Mouse (Mus musculus) cerebellum, adult (tissue): ENCODE measurements at regions not wholly inside any gene's neighbourhood (a gene's known extent, or its start where the extent isn't known, plus 50 kb on each side); places are given as distances from the start of the nearest gene placed in this dataset.

Experiments
- ATAC-seq: cut with Nextera tagmentation; 2 replicates; pipeline ENCODE4 v1.9.2; 2017; ENCODE audit warnings: mild to moderate bottlenecking, moderate library complexity, mixed read lengths; ENCODE audit not compliant: insufficient number of reproducible peaks, low FRiP score, low TSS enrichment

DNA sequence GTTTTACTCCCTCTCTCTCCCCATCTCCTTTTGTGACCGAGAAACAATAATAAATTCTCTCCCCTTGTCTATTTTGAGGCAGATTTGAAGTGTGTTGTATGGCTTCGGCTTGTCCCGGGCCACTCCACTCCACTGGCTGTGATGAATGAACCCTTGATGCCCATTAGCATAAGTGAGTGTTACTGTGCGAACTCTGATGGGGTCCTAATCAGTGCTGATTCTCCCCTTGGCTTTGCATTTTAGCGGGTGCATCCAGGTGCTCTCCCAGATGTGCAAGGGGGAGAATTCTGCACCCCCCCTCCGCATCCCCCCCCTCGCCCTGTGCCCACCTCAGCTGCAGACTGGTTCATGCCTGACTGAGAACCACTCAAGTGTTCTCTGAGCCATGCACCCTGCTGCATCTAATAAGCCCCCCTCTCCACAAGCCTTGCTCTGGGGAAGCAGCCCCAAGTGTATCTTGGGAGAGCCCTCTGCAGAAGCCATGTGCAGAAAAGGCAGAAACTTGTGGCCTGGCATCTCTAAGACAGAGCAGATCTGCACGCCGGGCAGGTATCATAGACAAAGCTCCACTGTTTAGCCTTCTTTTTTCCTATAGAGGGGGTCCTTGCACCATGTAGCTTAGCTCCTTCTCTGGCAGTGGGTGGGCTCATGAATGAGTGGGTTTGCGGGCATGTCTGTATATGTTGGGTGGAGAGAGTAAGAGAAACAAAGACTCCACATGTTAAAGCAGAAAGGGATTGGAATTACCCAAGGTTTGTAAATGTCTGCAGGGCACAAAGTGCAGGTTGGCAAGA, 507.5 kb downstream of the Slc4a3 start:
- ATAC-seq = no peak

- ATAC-seq = no peak
Measured at GRCm38 (mm10) chr1:76065783-76066182, 519.7 kb downstream of the Slc4a3 start.

DNA sequence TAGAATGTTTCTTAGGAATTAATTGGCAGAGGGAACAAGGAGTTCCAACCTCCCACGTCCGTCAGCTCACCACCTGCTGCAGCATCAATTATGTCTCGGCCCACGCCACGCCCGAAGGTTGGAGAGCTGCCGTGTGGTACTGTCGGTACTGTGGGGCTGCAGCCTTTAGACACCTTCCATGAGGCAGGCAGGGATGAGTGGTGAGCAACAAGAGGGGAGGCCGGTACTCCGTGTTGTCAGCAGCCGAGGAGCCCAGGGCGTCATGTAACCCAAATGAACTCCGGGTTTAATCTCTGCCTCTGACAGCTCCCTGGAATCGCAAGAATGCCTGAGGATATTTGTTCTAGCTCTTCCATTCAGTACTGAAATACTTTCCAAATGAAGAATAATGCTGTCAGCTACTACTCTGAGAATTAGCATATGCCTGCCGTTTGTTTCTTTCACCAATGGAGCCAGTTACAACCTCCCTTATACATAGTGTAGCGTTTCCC, 524.8 kb downstream of the Slc4a3 start:
- ATAC-seq = no peak

DNA sequence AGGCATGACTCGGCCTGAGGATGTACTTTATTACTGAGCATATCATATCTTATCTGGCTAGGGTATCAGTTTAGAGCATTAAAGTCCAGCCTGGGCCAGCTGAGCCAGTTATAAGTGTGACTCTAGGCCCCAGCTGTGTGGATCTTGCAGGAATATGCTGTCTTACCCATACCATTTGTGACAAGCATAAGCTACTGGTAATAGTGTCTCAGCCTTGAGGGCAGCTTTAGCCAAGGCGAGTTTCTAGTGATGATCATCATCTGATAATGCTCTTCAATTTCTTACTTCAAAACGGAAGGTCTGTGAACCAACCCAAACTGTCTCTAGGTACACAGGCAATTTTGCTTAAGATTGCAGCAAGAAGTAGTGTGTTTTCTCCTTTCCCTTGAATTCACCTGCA, 529.1 kb downstream of the Slc4a3 start:
- no peak for ATAC-seq

GRCm38 (mm10) chr1:76075685-76076455, 529.8 kb downstream of the Slc4a3 start:
- no peak for ATAC-seq

- ATAC-seq = no peak
Measured at GRCm38 (mm10) chr1:76080241-76080640, 534.2 kb downstream of the Slc4a3 start.

DNA sequence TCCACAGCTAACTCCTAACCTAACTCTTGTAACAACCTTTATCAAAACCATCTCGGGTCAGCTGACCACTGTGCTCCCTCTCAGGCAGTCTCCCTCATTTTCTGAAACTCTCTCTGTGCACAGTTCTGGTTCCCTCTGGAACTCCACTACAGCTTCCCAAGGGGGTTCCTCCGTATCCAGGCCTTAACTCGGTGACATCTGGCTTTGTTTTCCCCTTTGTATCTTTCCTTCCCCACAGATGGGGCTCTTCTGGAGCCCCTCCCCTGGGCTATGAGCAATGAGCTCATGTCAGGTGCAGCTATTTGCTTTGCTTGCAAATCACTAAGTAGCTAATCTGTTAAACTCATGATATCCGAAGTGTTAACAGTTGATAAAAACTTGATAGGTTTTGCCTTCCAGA, 535.6 kb downstream of the Slc4a3 start:
- no peak for ATAC-seq

DNA sequence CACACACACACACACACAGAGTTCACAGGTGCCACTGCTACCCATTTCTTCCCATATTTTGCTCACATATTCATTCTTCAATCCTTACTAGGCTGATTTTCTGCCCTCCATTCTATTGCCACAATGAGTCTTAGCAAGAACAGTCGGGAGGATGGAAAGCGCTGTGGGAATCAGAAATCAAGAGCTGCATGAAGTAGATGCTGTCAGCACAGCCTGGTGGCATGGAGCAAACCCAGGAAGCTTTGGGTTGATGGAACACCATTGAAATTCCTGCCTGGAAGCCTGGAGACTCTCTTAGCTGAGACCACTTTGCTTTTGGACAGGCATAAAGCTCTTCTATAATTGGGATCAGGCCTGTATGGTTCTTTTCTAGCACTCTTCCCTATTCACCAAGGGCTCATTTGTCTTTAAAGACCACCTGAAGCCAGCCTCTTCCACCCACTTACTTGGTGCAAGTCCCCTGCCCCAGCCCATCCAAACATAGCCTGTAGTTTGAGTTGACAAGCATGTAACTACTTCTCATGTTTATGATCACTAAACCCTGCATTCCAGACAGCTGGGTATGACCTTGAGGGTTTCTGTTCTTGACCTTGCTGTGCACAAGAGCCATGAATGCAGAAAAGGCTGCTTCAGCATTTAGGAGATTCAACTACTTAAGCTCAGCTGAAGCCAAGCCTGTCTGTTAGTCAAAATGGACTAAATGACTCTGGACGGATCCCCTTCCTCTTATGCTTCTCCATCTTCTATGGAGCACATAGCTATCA, 537.4 kb downstream of the Slc4a3 start:
- no peak for ATAC-seq

DNA sequence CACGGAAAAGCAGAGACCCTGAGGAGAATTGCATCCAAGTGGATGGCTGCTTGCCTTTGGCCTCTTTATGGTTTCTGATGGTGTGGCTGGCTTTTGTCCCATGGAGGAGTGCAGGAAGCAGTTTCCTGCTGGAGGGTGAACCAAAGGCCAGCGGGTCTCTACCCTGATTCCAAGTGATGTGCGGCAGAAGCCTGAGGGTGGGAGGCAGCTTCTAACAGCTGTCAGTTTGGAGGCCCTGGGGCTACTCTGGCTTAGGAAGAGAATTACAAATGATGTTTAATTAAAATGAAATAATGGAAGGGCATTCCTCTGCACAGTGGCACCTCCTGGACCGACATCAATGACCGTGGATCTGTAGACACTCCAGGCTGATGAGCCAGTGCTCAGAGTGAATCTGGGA, 545.0 kb downstream of the Slc4a3 start:
- no peak for ATAC-seq

GRCm38 (mm10) chr1:76113281-76113680, 567.2 kb downstream of the Slc4a3 start:
- no peak for ATAC-seq

DNA sequence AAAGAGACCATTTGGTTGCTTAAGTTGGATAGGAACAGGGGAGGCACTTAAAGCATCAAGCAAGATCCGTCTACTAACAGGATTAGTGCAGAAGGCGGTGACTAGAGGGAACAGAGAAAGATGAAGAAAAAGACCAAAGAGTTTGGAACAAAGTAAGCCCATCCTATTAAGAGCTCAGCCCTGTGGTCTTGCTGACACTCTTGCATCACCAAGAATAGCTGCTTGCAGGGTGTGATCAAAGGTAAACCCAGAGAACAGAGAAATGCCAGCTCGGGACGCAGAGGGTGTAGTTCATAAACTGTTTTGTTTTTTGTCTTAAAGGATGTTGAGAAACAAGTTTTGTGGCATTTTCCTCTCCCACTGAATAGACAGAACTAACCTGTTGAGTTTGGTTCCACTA, 574.8 kb downstream of the Slc4a3 start:
- ATAC-seq = no peak

DNA sequence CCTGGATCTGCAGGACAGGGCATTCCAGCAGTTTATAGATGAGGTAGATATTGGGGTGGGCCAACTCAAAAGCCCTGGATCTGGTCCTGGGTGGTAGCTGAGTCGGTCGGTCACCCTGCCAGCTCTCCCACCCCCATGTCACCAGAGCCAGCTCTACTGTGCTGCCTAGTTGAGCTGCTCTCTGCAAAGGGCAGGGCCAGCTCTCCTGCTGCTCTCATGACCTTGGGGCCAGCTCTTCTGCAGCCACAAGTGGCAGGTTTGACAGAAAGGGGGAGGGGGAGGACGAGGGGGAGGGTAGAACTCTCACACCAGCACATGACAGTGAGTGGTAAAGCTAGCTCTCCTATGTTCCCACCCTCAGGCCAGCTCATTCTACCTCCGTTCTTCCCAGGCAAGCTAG, 584.3 kb downstream of the Slc4a3 start:
- ATAC-seq = no peak

DNA sequence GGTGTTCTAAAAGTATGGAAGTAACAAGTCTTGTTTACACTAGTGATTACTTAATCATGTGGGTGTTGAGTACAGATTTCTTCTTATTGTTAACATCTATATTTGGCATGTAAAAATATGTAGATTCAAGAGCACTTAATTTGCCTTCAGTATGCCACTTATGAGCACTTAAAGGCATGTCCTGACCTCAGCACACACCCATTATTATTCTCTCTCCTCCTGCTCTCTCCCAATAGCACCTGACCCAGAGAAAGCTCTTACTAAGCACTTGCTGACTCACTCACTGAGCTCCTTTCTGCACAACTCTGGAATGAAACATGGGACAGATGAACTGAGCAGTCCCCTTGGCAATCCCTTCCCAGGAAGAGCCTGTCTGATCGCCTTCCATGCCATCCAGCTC, 590.7 kb downstream of the Slc4a3 start:
- no peak for ATAC-seq

- ATAC-seq = no peak
Measured at GRCm38 (mm10) chr1:76137701-76138100, 591.6 kb downstream of the Slc4a3 start.

DNA sequence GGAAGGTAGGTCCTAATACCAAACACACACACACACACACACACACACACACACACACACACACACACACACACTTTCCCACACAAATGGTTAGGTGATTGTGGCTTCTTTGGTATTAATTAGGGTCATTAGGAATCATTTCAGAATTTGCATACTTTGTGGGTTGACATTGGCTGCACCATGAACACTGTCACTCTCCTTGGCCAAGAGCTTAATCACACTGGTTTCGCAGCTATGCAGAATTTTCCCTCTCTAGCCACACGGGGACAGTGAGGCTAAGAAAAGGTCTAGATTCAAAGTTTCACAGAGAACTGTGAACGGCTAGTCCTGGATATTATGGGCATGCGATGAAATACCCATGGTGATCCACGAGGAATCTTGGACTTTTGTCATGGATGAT, 597.5 kb downstream of the Slc4a3 start:
- no peak for ATAC-seq

DNA sequence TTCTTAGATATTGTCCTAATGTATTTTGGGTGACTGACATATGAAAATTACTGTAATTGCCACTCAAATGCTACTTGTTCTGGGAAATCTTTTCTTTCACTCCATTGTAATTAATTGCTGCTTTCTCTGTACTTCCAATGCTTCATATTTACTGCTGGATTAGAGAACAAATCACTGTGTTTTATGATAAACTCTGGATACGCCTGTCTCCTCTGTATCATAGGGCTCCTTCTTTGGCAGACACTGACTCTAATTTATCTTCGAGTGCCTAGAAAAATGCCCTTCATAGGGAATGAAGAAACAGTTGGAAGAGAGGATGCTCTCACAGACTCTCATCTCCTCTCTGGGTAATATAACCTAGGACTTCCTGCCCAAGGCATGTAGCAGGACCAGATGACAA, 602.9 kb downstream of the Slc4a3 start:
- ATAC-seq = no peak

DNA sequence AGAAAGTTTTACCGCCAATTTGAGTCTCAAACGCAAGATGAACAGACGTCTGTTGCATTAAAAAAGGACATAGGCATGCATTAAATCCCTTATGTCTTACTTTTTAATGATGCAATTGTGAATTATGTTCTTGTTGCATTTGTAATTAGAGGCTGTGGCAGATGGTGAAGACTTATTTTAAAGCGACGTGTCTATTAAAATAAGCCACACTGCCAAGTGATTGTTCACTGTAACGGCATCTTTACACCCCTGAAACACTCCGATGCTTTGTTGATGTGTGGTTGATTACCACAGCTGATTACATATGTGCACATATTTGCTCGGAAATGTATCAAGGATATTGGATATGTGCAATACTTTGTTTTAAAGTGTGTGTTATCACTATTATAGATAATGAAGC, 610.2 kb downstream of the Slc4a3 start:
- no peak for ATAC-seq

DNA sequence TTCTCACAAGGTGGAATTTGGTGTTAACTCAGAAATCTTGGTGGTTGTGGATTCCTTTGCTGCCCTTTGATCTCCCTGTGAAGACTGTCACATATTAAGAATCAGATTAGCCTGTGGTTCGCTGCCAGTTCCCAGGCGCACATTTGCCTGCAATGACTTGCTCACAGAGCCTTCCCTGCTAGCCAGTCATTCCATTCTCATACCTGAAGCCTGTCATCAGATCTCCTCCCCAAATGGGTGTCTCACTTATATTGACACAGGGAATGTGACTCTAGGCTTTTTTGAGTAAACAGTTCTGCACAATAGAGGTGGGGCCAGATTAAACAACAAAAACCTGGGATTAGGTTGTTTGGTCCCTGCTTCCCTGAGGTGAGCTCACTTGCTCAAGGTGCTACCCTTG, 621.4 kb downstream of the Slc4a3 start:
- ATAC-seq = no peak

DNA sequence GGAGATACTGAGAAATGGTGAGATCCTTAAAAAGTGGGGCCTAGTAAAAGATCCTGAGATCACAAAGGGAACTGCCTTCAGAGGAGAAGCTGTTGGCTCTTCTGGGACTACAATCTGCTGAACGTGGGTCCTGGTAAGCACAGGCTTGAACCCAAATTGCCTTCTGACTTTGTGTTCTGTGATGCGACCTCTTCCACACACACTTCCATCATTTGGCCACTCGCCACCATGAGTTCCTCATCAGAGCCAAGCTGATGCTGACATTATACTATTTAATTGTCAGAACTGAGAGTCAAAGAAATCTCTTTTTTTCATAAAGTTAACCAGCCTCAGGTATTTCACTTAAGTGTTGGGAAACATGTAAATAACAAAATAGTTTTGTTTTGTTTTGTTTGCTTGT, 635.1 kb downstream of the Slc4a3 start:
- no peak for ATAC-seq

DNA sequence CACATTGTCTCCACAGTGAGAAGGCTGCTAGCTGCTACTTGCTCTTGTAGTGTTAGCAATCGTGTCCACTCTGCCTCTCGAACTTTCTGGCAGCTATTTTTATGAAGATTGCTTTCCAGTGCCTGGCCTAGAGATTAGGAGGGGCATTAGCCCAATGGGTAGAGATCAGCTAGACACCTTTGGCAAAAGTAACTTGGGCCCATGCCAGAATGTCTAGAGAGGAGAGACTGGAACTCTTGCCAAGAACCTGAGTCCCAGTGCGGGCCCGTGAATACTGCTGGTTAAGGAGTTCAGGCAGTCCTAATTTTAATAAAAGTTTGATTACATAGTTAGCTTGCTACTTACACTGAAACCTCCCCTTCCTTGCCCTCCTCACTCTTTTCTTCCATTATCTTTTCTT, 648.8 kb downstream of the Slc4a3 start:
- no peak for ATAC-seq

DNA sequence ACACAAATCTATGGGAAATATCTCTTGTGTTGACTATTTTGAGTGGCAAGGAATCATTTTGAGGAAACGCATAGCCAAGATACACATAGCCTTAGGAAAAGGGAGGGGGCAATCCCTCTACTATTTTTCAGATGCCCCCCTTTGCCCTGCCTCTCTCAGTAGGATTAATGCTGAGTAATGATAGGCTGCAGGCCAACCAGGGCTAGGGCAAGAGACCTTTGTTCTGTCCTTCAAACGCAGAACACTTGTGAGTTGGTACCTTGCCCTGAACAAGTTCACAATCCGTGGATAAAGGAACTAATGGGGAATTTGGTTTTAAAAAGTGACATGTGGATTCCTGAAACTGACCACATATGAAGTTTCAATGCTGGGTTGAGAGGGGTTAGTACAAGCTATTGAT, 651.6 kb downstream of the Slc4a3 start:
- no peak for ATAC-seq
